Mouse (Mus musculus): ENCODE data around the gene Nphs1. TPM values are rescaled to one million over a fixed set of nuclear protein-coding genes. Genes with fewer than 3 reads are reported as not detected.
A peak's percentile ranks its signal among the peaks of the same experiment; 100 is the strongest.

The Nphs1 gene
- polyA plus RNA-seq, 1 experiment from 2014 or later = 4.8 TPM

GRCm38 (mm10) chr7:30531291-30531815 lies 73.2 kb downstream of the Nphs1 start:
- Histone ChIP-seq H3K9ac (no peak overlapping the region), H3K4me1 (peaks cover 40% of the 10 kb centered on the region), H3K27me3 (no peaks in the 10 kb centered on the region), H3K9me3 (replicated peaks) (no peaks in the 10 kb centered on the region), H3K36me3 (peaks cover 62% of the 10 kb centered on the region), H3K4me3 (replicated peaks) (no peak overlapping the region), H3K27ac (no peak overlapping the region), H3K4me2 (no peak overlapping the region)
- 81% methylated on average over 9 of the region's 9 CpGs for WGBS
- no peak for ATAC-seq (replicated peaks; ENCODE audit: low FRiP score)

DNA sequence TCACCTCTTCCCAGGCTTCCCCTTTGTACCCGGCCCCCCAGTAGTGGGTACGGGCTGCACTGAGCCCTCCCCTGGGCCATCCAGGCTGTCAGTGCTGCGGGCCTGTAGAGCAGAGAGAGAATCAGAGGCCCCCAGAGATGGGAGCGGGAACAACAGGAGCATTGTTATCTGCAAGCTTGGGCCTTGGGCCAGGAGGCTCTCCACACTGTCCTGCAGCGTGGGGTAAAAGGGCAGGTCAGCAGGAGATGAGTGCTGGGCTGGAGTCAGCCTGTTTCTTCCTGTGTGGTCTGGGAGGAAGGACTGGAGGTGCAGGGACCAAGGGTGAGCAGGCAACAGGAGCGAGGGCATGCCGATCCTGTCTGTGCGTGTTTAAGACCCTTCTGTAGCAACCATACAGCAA lies 74.8 kb downstream of the Nphs1 start:
- peak; percentile 16; the same call in 1 of the 2 replicates for ATAC-seq (replicated peaks; ENCODE audit: low FRiP score)

GRCm38 (mm10) chr7:30533941-30534632 lies 76.0 kb downstream of the Nphs1 start:
- Histone ChIP-seq H3K36me3 (peaks cover 52% of the 10 kb centered on the region), H3K4me3 (replicated peaks) (peak overlapping the region; percentile 85), H3K9me3 (replicated peaks) (no peaks in the 10 kb centered on the region), H3K4me2 (peak overlapping the region; percentile 89), H3K27ac (peak overlapping the region; percentile 74), H3K9ac (peak overlapping the region; percentile 65), H3K27me3 (no peaks in the 10 kb centered on the region), H3K4me1 (peaks cover 29% of the 10 kb centered on the region)
- no peak; the same call in 1 of the 2 replicates for ATAC-seq (replicated peaks; ENCODE audit: low FRiP score)
- WGBS = 7% methylated on average over 26 of the region's 26 CpGs

More for the DNA sequence above, 74.8 kb downstream of the Nphs1 start:
- peak overlapping the region; percentile 23; the same call in 1 of the 2 replicates for H3K9ac ChIP-seq
- H3K4me1 ChIP-seq = peaks cover 30% of the 10 kb centered on the region
- H3K27ac ChIP-seq = peak overlapping the region; percentile 22; the same call in 1 of the 2 replicates
- no peaks in the 10 kb centered on the region for H3K9me3 ChIP-seq (replicated peaks)
- no peaks in the 10 kb centered on the region for H3K27me3 ChIP-seq
- peaks cover 55% of the 10 kb centered on the region for H3K36me3 ChIP-seq
- WGBS = 37% methylated on average over 8 of the region's 8 CpGs
- H3K4me3 ChIP-seq (replicated peaks) = no peak overlapping the region
- peak overlapping the region; percentile 89 for H3K4me2 ChIP-seq

DNA sequence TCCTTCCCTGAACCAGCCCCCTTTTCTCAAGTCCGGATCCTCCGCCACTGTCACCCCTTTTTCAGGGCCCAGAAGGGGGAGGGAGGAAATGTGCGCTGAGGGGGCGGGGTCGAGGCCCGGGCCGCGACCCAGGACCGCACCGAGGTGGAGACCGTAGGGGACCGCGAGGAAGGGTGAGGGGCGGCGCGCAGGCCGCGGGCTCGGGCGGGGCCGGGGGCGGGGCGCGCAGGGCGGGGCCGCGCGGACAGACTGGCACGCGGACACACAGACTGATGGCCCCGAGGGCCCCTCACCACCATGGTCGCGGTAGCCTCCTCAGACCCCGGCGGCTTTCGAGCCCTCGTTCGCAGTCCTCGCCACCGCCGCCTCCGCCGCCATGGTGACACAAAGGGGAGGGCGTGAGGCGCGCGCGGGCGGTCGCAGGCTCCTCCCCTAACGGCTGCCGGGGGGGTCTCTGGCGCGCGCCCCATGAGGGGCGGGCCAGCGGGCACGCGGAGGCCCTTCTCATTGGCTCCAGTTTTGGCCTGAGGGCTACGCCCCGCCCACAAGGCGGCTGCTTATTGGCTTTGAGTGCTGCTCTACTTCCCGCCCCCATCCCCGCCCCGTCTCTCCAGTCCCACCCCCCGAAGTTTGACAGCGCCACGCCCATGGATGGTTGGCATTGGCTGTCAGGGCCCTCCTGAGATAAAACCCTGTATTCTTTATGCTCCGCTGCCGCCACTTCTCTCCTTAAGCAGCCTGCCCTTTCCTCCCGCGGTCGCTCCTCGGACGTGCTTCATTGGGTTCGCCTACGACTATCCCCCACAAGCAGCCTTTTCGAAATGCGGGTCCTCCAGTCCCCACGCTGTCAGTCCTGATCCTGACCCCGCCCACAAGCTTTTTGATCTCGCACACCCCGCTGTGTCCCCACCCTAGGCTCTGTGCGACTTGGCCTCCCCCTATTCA lies 76.8 kb downstream of the Nphs1 start, which contains the start of gene Arhgap33:
Gene Arhgap33, minus strand, starts transcription at position 428 of the 945 bp plus-strand sequence.
- under 1% methylated on average over 53 of the region's 84 CpGs for WGBS
- Histone ChIP-seq H3K4me1 (peaks cover 29% of the 10 kb centered on the region), H3K36me3 (peaks cover 52% of the 10 kb centered on the region), H3K9me3 (replicated peaks) (no peaks in the 10 kb centered on the region), H3K4me3 (replicated peaks) (peak within 1 kb of the TSS; percentile 85), H3K27me3 (no peaks in the 10 kb centered on the region), H3K4me2 (peak within 1 kb of the TSS; percentile 89), H3K9ac (peak within 1 kb of the TSS; percentile 65), H3K27ac (peak within 1 kb of the TSS; percentile 74)
- ATAC-seq (replicated peaks; ENCODE audit: low FRiP score) = peak; percentile 93

Other genes starting within 250 kb of the Nphs1 start
- 148 and 152 TPM in 2 replicates for gene Polr2i, start 226.4 kb upstream of the Nphs1 start, polyA plus RNA-seq (2015; fragmentation: Nextera tagmentation; extraction: Ambion mirVana)
- gene Tbcb, start 226.0 kb upstream of the Nphs1 start, polyA plus RNA-seq (2015; fragmentation: Nextera tagmentation; extraction: Ambion mirVana) = 174 and 190 TPM in 2 replicates
- not detected in 2 replicates for gene Ovol3, start 222.6 kb upstream of the Nphs1 start, polyA plus RNA-seq (2015; fragmentation: Nextera tagmentation; extraction: Ambion mirVana)
- gene Thap8, start 178.2 kb upstream of the Nphs1 start, polyA plus RNA-seq (2015; fragmentation: Nextera tagmentation; extraction: Ambion mirVana) = 0.59 and 0.61 TPM in 2 replicates
- gene Wdr62, start 177.9 kb upstream of the Nphs1 start, polyA plus RNA-seq (2015; fragmentation: Nextera tagmentation; extraction: Ambion mirVana) = 8.6 and 9.9 TPM in 2 replicates
- 33.3 and 36.5 TPM in 2 replicates for gene Clip3, start 166.6 kb upstream of the Nphs1 start, polyA plus RNA-seq (2015; fragmentation: Nextera tagmentation; extraction: Ambion mirVana)
- 94.7 and 95.7 TPM in 2 replicates for gene Alkbh6, start 149.6 kb upstream of the Nphs1 start, polyA plus RNA-seq (2015; fragmentation: Nextera tagmentation; extraction: Ambion mirVana)
- gene Syne4, start 143.5 kb upstream of the Nphs1 start, polyA plus RNA-seq (2015; fragmentation: Nextera tagmentation; extraction: Ambion mirVana) = 88.2 and 97.7 TPM in 2 replicates
- gene E130208F15Rik, start 136.6 kb upstream of the Nphs1 start, polyA plus RNA-seq (2015; fragmentation: Nextera tagmentation; extraction: Ambion mirVana) = 2.6 TPM in 1 of 2 replicates, not detected in the other
- 17.3 and 18.7 TPM in 2 replicates for gene Sdhaf1, start 134.4 kb upstream of the Nphs1 start, polyA plus RNA-seq (2015; fragmentation: Nextera tagmentation; extraction: Ambion mirVana)
- 6.5 and 7.2 TPM in 2 replicates for gene Lrfn3, start 95.5 kb upstream of the Nphs1 start, polyA plus RNA-seq (2015; fragmentation: Nextera tagmentation; extraction: Ambion mirVana)
- gene Tyrobp, start 44.6 kb upstream of the Nphs1 start, polyA plus RNA-seq (2015; fragmentation: Nextera tagmentation; extraction: Ambion mirVana) = 33.8 and 37.9 TPM in 2 replicates
- gene Hcst, start 38.5 kb upstream of the Nphs1 start, polyA plus RNA-seq (2015; fragmentation: Nextera tagmentation; extraction: Ambion mirVana) = 0.64 and 1.5 TPM in 2 replicates
- gene Nfkbid, start 36.6 kb upstream of the Nphs1 start, polyA plus RNA-seq (2015; fragmentation: Nextera tagmentation; extraction: Ambion mirVana) = 1.3 and 2.0 TPM in 2 replicates
- gene Aplp1, start 12.8 kb upstream of the Nphs1 start, polyA plus RNA-seq (2015; fragmentation: Nextera tagmentation; extraction: Ambion mirVana) = 24.1 and 28.6 TPM in 2 replicates
- gene Kirrel2, start 625 bp upstream of the Nphs1 start, polyA plus RNA-seq (2015; fragmentation: Nextera tagmentation; extraction: Ambion mirVana) = 0.54 and 0.77 TPM in 2 replicates
- gene Prodh2, start 35.3 kb downstream of the Nphs1 start, polyA plus RNA-seq (2015; fragmentation: Nextera tagmentation; extraction: Ambion mirVana) = 12.8 and 14.4 TPM in 2 replicates
- gene Arhgap33, start 76.7 kb downstream of the Nphs1 start, polyA plus RNA-seq (2015; fragmentation: Nextera tagmentation; extraction: Ambion mirVana) = 11.7 and 16.0 TPM in 2 replicates
- gene Hspb6, start 93.9 kb downstream of the Nphs1 start, polyA plus RNA-seq (2015; fragmentation: Nextera tagmentation; extraction: Ambion mirVana) = 12.8 and 20.1 TPM in 2 replicates
- 14.1 and 18.6 TPM in 2 replicates for gene Proser3, start 94.0 kb downstream of the Nphs1 start, polyA plus RNA-seq (2015; fragmentation: Nextera tagmentation; extraction: Ambion mirVana)
- gene Lin37, start 101.5 kb downstream of the Nphs1 start, polyA plus RNA-seq (2015; fragmentation: Nextera tagmentation; extraction: Ambion mirVana) = 37.6 and 40.5 TPM in 2 replicates
- gene U2af1l4, start 105.0 kb downstream of the Nphs1 start, polyA plus RNA-seq (2015; fragmentation: Nextera tagmentation; extraction: Ambion mirVana) = 94.8 and 102 TPM in 2 replicates
- 15.0 and 17.0 TPM in 2 replicates for gene Gm49396, start 105.0 kb downstream of the Nphs1 start, polyA plus RNA-seq (2015; fragmentation: Nextera tagmentation; extraction: Ambion mirVana)
- 152 TPM in 2 replicates for gene Psenen, start 105.3 kb downstream of the Nphs1 start, polyA plus RNA-seq (2015; fragmentation: Nextera tagmentation; extraction: Ambion mirVana)
- gene Igflr1, start 107.1 kb downstream of the Nphs1 start, polyA plus RNA-seq (2015; fragmentation: Nextera tagmentation; extraction: Ambion mirVana) = 3.8 and 6.0 TPM in 2 replicates
- gene Kmt2b, start 130.4 kb downstream of the Nphs1 start, polyA plus RNA-seq (2015; fragmentation: Nextera tagmentation; extraction: Ambion mirVana) = 6.7 and 10.9 TPM in 2 replicates
- 0.36 and 0.63 TPM in 2 replicates for gene Zbtb32, start 140.6 kb downstream of the Nphs1 start, polyA plus RNA-seq (2015; fragmentation: Nextera tagmentation; extraction: Ambion mirVana)
- 3.6 and 5.3 TPM in 2 replicates for gene Upk1a, start 154.5 kb downstream of the Nphs1 start, polyA plus RNA-seq (2015; fragmentation: Nextera tagmentation; extraction: Ambion mirVana)
- 1,049 and 1,131 TPM in 2 replicates for gene Cox6b1, start 167.8 kb downstream of the Nphs1 start, polyA plus RNA-seq (2015; fragmentation: Nextera tagmentation; extraction: Ambion mirVana)
- not detected in 2 replicates for gene Etv2, start 177.5 kb downstream of the Nphs1 start, polyA plus RNA-seq (2015; fragmentation: Nextera tagmentation; extraction: Ambion mirVana)
- 118 and 119 TPM in 2 replicates for gene Rbm42, start 192.0 kb downstream of the Nphs1 start, polyA plus RNA-seq (2015; fragmentation: Nextera tagmentation; extraction: Ambion mirVana)
- 58.0 and 61.1 TPM in 2 replicates for gene Haus5, start 206.7 kb downstream of the Nphs1 start, polyA plus RNA-seq (2015; fragmentation: Nextera tagmentation; extraction: Ambion mirVana)
- not detected in 2 replicates for gene Pmis2, start 213.3 kb downstream of the Nphs1 start, polyA plus RNA-seq (2015; fragmentation: Nextera tagmentation; extraction: Ambion mirVana)
- 0.58 TPM in 1 of 2 replicates, not detected in the other for gene 2200002J24Rik, start 240.6 kb downstream of the Nphs1 start, polyA plus RNA-seq (2015; fragmentation: Nextera tagmentation; extraction: Ambion mirVana)

All from kidney, embryonic 15.5 days (tissue).